Mouse (Mus musculus) cerebellum, adult 9-10 months (tissue): Measurements from ENCODE around the gene Ptges3.
"Not testable (repeated sequence)": the region's sequence is repeated elsewhere in the genome, so short reads cannot be mapped to it uniquely, and the experiment has no call there.

ENCODE experiments used
- DNase-seq: peaks from one replicate; pipeline ENCODE4 v3.0.0; 2022

Ptges3 gene

DNA sequence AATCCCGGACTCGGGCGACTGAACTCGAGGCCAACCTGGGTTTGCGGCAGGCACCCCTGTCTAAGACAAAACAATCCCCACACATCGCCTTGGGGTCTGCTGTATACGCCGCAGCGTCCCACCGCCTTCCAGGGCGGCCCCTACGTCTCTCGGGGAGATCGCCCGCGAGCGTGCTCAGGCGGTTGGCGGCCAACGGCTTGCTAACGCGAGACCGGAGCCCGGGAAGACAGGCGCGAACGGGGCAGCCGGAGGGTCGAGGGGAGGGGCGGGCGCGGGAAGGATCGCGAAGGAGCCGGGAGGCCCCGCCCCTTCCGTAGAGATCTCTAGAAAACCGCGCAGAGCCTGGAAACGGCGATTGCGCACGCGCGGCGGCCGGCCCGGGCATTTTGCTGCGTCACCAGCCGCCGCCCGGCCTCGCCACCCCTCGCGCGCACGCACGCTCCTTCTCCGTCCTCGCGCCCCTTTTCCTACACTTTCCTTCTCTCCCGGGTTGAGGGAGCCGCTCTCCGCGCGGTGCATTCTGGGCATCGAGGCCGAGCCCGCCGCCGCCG, at the start of gene Ptges3:
Gene Ptges3 (plus strand): TSS at position 354 of the 551 bp plus-strand sequence.
- peak; percentile 97 for DNase-seq

DNA sequence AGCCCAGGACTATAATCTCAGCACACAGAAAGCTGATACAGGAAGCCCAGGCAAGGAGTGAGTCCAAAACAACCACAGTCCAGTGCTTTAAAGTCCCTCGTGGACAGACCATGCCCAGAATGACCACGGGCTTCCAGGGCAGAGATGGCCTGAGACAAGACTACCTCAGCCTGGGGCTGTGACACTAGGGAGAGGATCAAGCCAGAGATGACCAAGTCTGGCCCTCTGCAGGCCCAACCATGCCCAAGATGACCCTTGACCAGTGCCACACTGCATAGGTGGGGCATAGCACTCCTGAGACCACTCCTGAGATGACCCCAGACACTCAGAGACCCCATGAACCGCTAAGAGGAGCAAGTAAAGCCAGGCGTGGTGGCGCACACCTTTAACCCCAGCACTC, 49.0 kb upstream of the Ptges3 start:
- DNase-seq: no peak

DNA sequence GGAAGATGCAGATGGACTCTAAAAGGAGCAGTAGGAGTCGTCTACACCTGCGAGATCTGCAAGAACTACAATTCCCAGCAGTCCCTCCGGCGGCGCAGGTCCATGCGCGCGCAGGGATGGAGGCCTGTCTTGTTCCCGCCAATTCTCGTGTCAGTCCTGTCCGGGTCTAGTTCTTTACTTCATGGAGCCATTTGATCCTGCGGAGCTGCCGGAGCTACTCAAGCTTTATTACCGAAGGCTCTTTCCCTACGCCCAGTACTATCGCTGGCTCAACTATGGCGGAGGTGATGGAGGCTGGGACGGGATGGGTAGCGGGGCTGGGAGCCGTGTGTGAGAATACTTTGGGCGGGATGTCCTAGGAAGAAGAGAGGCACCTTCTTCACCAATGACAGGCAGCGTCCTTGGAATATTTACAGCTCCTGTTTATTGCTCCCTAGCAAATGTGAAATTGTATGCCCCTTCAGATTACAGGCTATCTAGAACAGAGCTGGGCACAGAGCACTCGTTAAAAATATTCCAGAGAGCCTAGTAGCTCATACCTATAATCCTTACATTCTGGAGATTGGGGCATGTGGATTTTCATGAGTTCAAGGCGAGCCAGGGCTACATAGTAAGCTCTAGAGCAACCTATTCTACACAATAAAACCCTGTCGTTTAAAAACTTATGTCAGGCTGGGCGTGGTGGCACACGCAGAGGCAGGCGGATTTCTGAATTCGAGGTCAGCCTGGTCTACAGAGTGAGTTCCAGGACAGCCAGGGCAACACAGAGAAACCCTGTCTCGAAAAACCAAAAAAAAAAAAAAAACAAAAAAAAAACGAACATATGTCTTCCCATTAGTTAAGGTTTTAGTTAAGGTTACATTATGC, 43.5 kb upstream of the Ptges3 start, which contains the start of gene Prim1:
Gene Prim1 (plus strand): TSS at position 101 of the 867 bp plus-strand sequence.
- DNase-seq: peak; percentile 88

DNA sequence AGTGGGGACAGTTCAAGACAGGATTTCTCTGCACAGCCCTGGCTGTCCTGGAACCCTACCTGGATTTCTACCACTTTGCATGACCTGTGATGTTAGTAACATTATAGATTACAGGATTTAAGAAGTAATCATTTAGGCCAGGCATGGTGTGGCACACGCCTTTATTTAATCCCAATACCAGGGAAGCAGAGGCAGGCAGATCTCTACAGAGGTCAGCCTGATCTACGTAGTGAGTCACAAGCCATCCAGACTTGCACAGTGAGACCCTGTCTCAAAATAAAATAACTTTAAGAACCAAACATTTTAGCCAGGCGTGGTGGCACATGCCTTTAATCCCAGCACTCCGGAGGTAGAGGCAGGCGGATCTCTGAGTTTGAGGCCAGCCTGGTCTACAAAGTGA, 36.6 kb upstream of the Ptges3 start:
- DNase-seq: no peak

DNA sequence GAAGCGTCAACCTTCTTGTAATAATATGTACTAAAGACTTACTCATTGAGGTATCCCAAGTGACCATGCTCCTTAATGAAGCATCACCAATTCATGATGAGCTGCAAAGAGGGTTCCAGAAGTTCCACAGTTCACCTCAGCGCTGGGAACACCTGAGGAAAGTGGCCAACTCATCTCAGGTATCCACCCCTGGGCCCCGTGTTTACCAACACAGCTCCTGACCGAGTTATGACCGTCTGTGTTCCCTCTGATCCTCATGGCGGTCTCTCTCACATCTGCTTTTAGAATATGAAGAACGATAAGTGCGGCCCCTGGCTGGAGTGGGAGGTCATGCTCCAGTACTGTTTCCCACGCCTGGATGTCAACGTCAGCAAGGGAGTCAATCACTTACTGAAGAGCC, 35.3 kb upstream of the Ptges3 start:
- DNase-seq: no peak

DNA sequence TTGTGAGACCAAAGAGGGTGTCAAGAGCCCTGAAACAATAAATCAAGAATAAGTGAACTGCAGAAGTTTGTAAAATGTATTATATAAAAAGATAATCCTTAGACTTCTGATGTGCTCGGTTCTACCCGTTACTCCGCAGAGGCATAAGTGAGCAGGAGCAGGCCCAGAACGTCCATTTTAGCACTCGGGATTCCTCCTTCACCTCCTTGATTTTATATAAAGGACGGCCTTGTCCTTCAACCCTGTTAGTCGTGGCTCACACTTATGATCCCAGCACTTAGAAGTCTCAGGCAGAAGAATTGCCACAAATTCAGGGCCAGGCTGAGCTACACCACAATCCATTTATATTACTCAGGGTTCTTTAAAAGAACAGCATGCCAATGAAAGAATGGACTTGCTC, 28.8 kb upstream of the Ptges3 start:
- no peak for DNase-seq

DNA sequence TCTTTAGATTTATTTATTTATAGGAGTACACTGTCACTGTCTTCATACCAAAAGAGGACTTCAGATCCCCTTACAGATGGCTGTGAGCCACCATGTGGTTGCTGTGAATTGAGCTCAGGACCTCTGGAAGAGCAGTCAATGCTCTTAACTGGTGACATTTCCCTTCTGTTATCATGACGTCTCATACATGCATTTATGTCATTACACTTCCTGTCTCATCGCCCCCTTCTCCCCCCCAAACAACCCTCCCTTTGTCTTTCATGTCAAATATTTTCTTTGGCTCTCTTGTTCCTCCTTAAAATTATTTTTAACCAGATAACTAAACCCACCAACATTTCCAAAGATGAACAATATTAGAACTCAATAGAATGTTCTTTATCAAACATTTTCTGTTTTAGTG, 27.9 kb upstream of the Ptges3 start:
- no peak for DNase-seq

DNA sequence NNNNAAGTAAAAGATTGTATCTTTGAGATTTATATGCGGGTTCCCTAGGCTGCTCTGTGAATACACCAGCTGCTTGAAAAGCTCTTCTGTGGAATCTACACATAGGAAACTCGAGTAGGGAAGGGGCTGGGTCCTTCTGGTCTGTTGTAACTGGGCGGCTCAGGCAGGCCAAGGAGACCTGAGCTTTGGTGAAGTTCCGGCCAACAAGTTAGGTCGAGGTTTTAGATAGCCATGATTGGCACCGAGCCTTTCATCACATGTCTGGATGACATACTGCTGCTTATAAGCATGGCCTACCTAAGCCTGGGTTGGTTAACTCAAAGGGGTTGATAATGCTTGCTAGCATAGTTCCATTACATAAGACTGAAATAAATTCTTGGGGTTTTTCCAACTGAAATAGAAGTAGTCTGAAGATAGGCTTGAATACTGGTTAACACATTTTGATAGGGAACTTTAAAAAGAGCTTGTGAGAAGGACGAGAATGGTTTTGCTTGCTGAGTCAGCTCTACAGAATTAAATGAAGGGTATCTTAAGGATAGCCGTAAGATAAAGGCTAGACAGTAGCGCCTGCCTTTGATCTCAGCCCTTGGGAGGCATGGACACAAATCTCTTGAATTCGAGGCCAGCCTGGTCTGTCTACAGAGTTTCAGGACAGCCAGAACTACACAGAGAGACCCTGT, 21.9 kb upstream of the Ptges3 start:
- no peak for DNase-seq

DNA sequence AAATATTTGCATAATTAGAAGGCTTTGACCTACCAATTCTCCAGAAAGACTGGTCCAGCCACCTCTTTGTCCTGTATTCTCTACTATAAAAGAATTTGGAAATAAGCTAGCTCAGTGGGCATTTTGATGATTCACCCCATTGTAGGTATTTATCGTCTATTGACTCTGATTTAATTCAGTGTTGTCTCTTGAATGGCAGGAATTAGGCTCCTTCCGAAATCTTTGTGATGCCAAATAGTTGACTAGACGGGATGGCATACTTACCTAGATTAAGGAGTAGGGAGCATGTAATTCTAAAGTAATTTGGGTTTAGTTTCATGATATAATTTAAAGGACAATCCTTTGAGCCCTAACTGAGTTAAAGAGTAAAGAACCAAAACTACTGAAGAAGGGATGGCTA, 20.8 kb upstream of the Ptges3 start:
- DNase-seq: no peak

DNA sequence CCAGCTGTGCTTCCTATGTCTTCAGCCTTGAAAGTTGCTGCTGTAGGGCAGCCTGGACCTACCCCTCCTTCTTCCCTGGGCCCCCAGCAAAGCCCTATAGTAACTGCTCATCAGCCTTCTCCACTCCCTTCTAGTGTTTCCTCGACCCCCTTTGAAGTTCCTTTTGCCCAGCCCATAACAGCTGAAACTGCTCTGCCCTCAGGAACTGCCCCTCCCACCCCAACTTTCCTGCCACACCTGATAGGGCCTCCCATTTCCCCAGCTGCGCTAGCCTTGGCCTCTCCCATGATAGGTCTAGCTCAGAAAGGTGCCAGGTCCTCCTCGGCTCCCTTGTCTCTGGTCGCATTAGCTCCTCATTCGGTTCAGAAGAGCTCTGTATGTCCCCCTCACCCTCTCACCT, 19.6 kb upstream of the Ptges3 start:
- DNase-seq: no peak

DNA sequence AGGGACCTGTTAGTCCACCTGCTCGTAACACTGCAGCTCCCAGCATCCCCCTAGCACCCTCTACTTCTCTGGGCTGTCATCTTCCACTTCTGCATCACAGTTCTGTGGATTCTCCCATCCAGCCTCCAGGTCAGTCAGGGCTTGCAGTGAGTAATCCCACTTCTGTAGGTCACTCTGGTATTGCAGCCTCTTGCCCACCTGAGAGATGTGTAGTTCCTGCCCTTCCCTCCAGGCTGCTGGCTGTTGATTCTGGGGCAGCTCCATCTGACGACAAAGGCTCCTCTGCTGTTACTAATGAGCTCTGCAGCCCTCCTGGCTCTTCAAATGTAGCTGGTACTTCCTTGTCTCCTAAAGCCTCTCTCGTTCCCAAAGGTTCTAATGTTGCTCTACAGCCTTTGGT, 18.9 kb upstream of the Ptges3 start:
- DNase-seq: no peak

DNA sequence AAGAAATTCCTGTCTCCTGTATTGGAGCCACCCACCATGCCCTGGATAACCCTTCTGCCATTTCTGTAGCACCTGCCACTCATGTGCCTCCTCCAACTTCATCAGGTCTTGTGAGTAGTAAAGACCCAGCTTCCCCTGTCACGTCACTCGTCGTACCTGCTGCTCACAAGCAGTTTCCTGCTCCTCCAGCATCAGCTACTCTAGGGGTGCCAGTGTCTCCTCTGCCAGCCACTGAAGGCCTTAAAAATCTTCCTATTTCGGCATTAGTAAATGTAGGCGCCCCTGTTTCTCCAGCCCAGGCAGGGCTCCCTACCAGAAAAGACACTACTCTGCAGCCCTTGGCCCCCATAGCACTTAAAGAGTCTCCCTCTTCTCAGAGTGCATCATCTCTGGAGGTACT, 18.5 kb upstream of the Ptges3 start:
- DNase-seq: no peak

DNA sequence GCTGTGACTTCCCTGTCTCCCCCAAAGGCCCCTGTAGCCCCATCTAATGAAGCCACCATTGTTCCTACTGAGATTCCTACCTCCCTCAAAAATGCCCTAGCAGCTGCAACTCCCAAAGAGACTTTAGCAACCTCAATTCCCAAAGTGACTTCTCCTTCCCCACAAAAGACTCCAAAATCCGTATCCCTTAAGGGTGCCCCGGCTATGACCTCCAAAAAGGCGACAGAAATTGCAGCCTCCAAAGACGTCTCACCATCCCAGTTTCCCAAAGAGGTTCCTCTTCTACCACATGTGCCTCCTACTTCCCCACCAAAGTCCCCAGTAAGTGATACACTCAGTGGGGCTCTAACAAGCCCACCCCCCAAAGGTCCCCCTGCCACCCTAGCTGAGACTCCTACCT, 17.1 kb upstream of the Ptges3 start:
- DNase-seq: no peak

DNA sequence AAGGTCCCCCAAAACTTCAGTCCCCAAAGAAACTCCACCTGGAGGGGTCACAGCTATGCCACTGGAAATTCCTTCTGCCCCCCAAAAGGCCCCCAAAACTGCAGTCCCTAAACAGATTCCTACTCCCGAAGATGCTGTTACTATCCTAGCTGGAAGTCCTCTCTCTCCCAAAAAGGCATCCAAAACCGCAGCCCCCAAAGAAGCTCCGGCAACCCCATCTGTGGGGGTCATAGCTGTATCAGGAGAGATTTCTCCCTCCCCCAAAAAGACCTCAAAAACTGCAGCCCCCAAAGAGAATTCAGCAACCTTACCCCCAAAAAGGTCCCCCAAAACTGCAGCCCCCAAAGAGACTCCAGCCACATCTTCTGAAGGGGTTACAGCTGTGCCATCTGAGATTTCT, 16.3 kb upstream of the Ptges3 start:
- DNase-seq: no peak

DNA sequence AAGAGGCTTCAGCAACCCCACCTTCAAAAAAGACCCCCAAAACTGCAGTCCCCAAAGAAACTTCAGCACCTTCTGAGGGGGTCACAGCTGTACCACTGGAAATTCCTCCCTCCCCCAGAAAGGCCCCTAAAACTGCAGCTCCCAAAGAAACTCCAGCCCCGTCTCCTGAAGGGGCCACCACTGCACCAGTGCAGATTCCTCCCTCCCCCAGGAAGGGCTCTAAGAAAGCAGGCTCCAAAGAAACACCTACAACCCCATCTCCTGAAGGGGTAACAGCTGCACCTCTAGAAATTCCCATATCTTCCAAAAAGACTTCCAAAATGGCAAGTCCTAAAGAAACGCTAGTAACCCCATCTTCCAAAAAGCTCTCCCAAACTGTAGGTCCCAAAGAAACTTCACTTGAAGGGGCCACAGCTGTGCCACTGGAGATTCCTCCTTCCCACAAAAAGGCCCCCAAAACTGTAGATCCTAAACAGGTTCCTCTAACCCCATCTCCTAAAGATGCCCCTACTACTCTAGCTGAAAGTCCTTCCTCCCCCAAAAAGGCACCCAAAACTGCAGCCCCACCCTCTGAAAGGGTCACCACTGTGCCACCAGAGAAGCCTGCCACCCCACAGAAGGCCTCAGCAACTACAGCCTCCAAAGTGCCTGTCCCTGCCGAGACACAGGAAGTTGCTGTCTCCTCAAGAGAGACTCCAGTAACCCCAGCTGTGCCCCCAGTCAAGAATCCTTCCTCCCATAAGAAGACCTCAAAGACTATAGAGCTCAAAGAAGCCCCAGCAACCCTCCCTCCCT, 15.5 kb upstream of the Ptges3 start:
- no peak for DNase-seq

DNA sequence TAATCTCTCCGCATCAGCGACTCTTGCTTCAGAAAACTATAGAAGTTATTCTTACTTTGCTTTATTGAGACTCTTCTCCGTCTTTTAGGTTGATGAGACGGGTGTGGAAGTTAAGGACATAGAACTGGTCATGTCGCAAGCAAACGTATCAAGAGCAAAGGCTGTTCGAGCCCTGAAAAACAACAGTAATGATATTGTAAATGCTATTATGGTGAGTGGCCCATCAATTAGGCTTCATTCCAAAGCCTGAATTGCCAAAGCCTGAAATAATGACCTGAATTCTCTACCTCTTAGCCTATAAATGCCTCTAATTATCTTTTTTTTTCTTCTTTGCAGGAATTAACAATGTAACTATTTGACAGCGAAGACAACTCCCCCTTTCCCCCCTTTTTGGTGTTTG, 10.6 kb upstream of the Ptges3 start:
- no peak for DNase-seq

DNA sequence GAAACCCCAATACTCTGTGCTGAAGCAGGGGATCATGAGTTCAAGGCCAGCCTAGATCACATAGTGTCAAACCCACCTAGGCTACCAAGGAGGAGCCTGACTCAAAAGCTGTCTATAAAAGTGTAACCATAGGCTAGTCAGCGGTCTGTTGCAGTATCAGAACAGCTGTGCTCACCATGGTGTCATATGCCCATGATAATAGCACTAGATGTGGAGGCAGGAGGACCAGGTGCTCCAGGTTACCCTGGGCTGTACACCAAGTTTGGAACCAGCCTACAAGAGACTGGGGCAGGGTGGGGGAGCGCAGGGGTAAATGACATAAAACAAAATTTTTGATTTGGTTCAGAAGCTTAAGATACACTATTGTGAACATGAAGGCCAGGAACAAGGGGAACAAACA, 9.0 kb upstream of the Ptges3 start:
- DNase-seq: no peak

DNA sequence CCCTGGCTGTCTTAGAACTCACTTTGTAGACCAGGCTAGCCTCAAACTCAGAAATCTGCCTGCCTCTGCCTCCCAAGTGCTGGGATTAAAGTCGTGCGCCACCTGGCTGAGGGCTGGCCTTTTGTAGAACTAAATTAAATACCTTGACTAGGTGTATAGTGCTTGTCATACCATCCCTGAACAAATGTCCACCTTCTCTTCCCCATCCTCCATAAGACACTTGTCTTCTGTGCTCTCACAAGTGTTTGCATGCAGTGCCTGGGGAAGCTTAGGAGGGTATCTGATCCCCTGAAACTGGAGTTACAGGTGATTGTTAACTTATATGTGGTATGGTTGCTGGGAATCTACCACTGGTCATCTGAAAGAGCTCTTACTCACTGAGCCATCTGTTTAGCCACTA, 8.4 kb upstream of the Ptges3 start:
- no peak for DNase-seq

DNA sequence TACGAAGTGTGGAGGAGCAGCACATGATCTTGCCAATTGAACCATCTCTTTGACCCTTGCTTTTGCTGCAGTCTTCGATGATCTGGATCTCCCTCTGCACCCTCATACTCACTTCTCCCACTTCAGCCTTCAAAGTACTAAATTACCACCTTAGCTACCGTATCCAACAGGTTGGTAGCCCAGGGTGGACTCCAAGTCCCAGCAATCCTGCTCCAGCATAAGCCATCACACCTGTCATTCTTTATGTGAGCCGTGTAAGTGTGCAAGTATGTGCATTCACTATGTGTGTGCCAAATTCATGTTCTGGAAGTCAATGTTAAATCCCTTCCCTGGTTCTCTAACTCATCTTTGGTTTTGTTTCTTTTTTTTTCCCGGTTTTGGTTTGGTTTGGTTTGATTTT, 7.2 kb upstream of the Ptges3 start:
- DNase-seq: no peak

DNA sequence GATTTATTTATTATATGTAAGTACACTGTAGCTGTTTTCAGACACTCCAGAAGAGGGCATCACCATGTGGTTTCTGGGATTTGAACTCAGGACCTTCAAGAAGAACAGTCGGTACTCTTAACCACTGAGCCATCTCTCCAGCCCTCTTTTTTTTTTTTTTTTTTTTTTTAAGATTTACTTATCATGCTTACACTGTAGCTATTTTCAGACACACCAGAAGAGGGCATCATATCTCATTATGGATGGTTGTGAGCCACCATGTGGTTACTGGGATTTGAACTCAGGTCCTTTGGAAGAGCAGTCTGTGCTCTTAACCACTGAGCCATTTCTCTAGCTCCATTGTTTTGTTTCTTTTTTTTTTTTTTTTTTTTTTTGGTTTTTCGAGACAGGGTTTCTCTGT, 6.6 kb upstream of the Ptges3 start:
- DNase-seq: not testable (repeated sequence)

DNA sequence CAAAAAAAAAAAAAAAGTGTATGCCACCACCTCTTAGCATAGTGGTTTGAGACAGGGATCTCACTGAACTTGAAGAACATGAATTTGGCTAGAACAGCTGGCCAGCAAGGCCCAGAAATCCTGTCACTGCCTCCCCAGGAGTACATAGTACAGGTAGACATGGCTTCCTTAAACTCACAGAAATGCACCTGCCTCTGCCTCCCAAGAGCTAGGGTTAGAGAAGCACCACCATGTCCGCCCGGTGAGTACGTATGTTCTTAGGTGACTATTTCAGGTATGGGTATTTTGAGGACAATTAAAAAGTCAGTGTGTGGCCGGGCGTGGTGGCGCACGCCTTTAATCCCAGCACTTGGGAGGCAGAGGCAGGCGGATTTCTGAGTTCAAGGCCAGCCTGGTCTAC, 5.8 kb upstream of the Ptges3 start:
- DNase-seq: no peak

DNA sequence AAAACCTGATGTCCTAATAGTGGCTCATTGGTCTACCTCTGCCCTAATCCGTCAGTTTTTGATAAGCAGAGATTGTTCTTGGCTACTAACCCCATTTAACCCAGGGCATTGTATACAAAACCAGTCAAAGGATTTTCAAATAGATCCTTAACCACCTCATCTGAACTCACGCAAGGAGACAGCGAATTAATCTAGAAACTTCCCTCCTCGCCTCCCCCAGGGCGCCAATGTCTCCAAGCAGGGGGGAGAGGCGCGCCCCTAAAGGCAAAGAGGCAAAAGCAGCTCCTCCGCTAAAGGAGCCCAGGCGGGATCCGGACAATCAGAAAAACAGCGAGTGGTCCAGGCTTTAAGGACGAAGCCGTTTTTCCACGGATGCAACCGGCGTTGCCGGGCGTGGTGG, 570 bp upstream of the Ptges3 start:
- DNase-seq: no peak

DNA sequence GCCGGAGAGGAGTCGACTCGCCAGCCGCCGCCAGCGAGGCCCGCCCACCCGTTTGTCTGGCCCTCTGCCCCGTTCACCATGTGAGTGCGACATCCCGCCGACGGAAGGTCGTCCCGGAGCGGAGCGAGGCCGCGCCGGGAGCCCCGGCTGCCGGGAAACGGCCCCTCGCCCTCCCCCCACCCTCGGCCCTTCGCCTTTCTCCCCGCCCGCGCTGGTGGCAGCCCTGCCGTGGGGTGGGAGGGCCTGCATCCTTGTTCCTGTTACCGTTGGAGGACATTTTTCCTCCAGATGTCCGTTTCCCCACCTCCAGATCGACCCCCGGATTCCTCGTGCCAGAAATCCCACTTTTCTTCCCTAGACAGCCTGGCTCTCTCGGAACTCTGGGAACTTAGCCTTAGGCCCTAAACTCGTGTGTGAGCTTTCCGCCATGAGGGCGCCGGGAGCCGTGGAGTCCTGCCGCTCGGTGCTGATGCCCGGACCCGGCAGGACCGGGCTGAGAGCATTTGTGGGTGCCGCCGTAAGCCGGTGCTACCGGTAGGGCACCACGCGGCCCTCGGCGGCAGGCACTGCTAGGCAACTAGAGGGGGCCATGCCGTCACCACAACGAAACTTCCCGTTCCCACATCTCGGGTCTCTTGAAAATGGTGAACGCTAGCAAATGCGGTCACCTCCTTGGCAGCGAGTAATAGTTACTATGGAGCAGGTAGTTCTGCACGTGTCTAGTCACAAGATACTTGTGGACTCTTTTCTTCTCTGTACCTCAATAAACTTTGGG, 640 bp downstream of the Ptges3 start:
- no peak for DNase-seq
